Mouse (Mus musculus): ENCODE data around the gene Mgat2.
A peak's percentile ranks its signal among the peaks of the same experiment; 100 is the strongest.

Gene Mgat2

GRCm38 (mm10) chr12:69181800-69182199, 2.2 kb upstream of the Mgat2 start:
- DNase-seq = no peak

GRCm38 (mm10) chr12:69184342-69185295, 662 bp downstream of the Mgat2 start:
- DNase-seq = no peak

- no peak for DNase-seq
Observed at GRCm38 (mm10) chr12:69185371-69185770, 1.4 kb downstream of the Mgat2 start.

GRCm38 (mm10) chr12:69186811-69187471, 3.0 kb downstream of the Mgat2 start:
- no peak for DNase-seq

GRCm38 (mm10) chr12:69190074-69190473, 6.1 kb downstream of the Mgat2 start:
- no peak for DNase-seq

GRCm38 (mm10) chr12:69190522-69190921, 6.6 kb downstream of the Mgat2 start:
- DNase-seq = no peak

GRCm38 (mm10) chr12:69191396-69191795, 7.4 kb downstream of the Mgat2 start:
- DNase-seq = no peak

GRCm38 (mm10) chr12:69192637-69193036, 8.7 kb downstream of the Mgat2 start:
- DNase-seq = no peak

- DNase-seq = peak; percentile 59
Observed at GRCm38 (mm10) chr12:69196444-69197377, 12.8 kb downstream of the Mgat2 start, which contains the start of gene Gm49383. TSS of gene Gm49383 (minus strand) at chr12:69197104.

- peak; percentile 61 for DNase-seq
Observed at GRCm38 (mm10) chr12:69197378-69198163, 13.6 kb downstream of the Mgat2 start.

- DNase-seq = no peak
Observed at GRCm38 (mm10) chr12:69198164-69198535, 14.2 kb downstream of the Mgat2 start, which contains the start of gene Dnaaf2. TSS of gene Dnaaf2 (minus strand) at chr12:69198429.

- DNase-seq = no peak
Observed at GRCm38 (mm10) chr12:69198985-69199384, 15.0 kb downstream of the Mgat2 start.

GRCm38 (mm10) chr12:69204052-69204833, 20.3 kb downstream of the Mgat2 start, which contains the start of gene Gm49384:
TSS of gene Gm49384 (minus strand) at chr12:69204267.
- no peak for DNase-seq

GRCm38 (mm10) chr12:69207396-69207795, 23.4 kb downstream of the Mgat2 start:
- no peak for DNase-seq

GRCm38 (mm10) chr12:69207926-69208325, 24.0 kb downstream of the Mgat2 start:
- DNase-seq = no peak

GRCm38 (mm10) chr12:69208520-69208919, 24.6 kb downstream of the Mgat2 start:
- DNase-seq = no peak

- no peak for DNase-seq
Observed at GRCm38 (mm10) chr12:69210056-69210979, 26.4 kb downstream of the Mgat2 start.

GRCm38 (mm10) chr12:69211057-69211456, 27.1 kb downstream of the Mgat2 start:
- DNase-seq = peak; percentile 16

GRCm38 (mm10) chr12:69213186-69213777, 29.3 kb downstream of the Mgat2 start:
- DNase-seq = no peak
